Mouse (Mus musculus) liver, adult 2 months (tissue): ENCODE results near the gene C2cd3. TPM values are rescaled to one million over a fixed set of nuclear protein-coding genes. Genes with fewer than 3 reads are reported as not detected.

Source experiments
- DNase-seq: peaks from one replicate; pipeline ENCODE4 v3.0.0-alpha.2; 2011; ENCODE audit warnings: low read depth, low spot score; ENCODE audit errors: extremely low read depth
- H3K27ac ChIP-seq: fragments of 200-500 bp; replicated peaks from 2 replicates; pipeline ENCODE4 v1.5.1; 2012; ENCODE audit warnings: low read depth, mild to moderate bottlenecking, control low read depth, inconsistent platforms, low read length; ENCODE audit not compliant: insufficient read depth
- H3K27me3 ChIP-seq: fragments of 200-500 bp; 2 replicates; pipeline ENCODE4 v1.6.1; 2012; ENCODE audit warnings: mild to moderate bottlenecking, moderate library complexity, low read length, inconsistent platforms; ENCODE audit not compliant: control insufficient read depth, insufficient read depth
- H3K36me3 ChIP-seq: fragments of 200-500 bp; 2 replicates; pipeline ENCODE4 v1.6.1; 2012; ENCODE audit warnings: low read length, inconsistent platforms; ENCODE audit not compliant: control insufficient read depth, insufficient read depth
- H3K4me1 ChIP-seq: fragments of 200-500 bp; 2 replicates; pipeline ENCODE4 v1.6.1; 2011; ENCODE audit warnings: low read length; ENCODE audit not compliant: control insufficient read depth, insufficient read depth
- H3K4me3 ChIP-seq: fragments of 200-500 bp; 2 replicates; pipeline ENCODE4 v1.5.1; 2011; ENCODE audit warnings: low read depth, mild to moderate bottlenecking, control low read depth, low read length, moderate library complexity; ENCODE audit not compliant: insufficient read depth
- H3K79me2 ChIP-seq: fragments of 200-500 bp; 2 replicates; pipeline ENCODE4 v1.6.1; 2012; ENCODE audit warnings: inconsistent platforms, mild to moderate bottlenecking, low read length, moderate library complexity; ENCODE audit not compliant: control insufficient read depth, insufficient read depth
- H3K9ac ChIP-seq: fragments of 200-500 bp; 2 replicates; pipeline ENCODE4 v1.6.1; 2012; ENCODE audit warnings: low read depth, mild to moderate bottlenecking, control low read depth, inconsistent platforms, low read length
- CTCF ChIP-seq: fragments of 200-500 bp; IDR thresholded peaks from 2 replicates; pipeline ENCODE4 v1.5.1; 2011; ENCODE audit warnings: low read depth, low read length, control low read depth
- POLR2A ChIP-seq: fragments of 200-500 bp; IDR thresholded peaks from 2 replicates; pipeline ENCODE4 v1.6.1; 2011; ENCODE audit warnings: low read length, control low read depth; ENCODE audit not compliant: insufficient read depth; ENCODE audit errors: extremely low read depth
- WGBS: fragments of 180-500 bp; shearing (Covaris S2); methylation state at CpG from one replicate; pipeline ENCODE4 v1.1.7; 2018; 5-methylcytosine and 5-hydroxymethylcytosine counted together
- polyA plus RNA-seq: library from polyadenylated mRNA; depleted of rRNA; stranded (reverse); fragments of >200 nt; gene quantifications from 2 replicates; pipeline ENCODE4 v1.2.3, GENCODE M21; 2012; rRNA removed
- total RNA-seq: library from RNA; depleted of rRNA; stranded (reverse); fragments of >200 nt; gene quantifications from 2 replicates; pipeline ENCODE4 v1.2.3, GENCODE M21; 2014; rRNA removed

The C2cd3 gene
- 4.5 and 5.9 TPM in 2 replicates for total RNA-seq
- 5.1 TPM in 2 replicates for polyA plus RNA-seq

DNA sequence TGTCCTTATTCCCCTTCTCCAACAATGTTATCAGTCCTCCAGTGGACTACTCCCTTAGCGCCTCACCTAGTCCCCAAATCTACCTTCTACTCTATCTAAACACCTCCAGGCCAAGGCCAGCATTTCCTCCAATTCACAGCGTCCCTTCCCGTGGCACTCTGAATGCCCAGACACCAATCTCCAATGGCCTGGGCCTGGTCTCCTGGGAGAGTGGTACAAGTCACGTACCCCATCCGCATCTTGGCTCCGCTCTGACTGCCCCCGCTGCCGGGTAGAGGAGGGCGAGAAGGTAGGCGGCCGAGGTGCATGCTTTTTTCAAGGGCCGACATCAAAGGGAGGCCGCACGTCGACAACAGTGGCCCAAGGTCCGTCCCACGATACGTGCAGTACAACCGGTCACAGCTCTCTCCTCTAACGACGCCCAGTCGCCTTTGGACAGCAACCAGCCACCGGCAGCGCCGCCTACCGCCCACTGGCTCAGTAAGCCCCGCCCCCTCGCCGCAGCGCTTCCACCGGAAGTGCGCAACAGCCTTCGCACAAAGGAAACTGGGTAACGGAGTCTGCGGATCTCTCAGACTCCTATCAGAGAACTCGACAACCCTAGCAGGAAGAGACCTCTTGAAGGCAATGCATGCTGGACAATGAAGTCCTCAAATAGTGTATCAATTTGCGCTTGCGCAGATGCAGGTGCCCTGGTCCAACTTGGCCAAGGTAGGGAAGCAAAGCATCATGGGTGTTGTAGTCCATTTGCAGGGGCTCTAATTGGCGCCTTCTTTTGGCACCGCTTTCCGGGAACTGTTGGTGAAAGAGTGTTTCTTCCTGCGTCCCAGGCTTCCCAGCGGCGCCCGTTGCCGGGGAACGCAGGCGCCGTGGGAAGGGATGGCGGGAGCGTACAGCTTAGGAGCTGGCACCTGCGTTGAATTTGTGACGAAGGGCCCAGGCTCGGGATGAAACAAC, at the start of gene C2cd3, which contains the start of gene Ppme1:
Gene C2cd3, plus strand, starts transcription at position 739 of the 957 bp plus-strand sequence.
Gene Ppme1, minus strand, starts transcription at position 813 of the 957 bp plus-strand sequence.
- peak; percentile 100 for DNase-seq
- Histone ChIP-seq H3K4me1 (peaks cover 6% of the 10 kb centered on the region), H3K4me3 (peak within 1 kb of the TSS; percentile 88), H3K27ac (peak within 1 kb of the TSS; percentile 80), H3K79me2 (peaks cover 3% of the 10 kb centered on the region; the same call in 1 of the 2 replicates), H3K36me3 (peaks cover 9% of the 10 kb centered on the region; the same call in 1 of the 2 replicates), H3K9ac (peak within 1 kb of the TSS; percentile 85), H3K27me3 (no peaks in the 10 kb centered on the region)
- TF ChIP-seq CTCF (peak; percentile 55), POLR2A (peak; percentile 80; the same call in 1 of the 2 replicates)
- WGBS = under 1% methylated on average over 54 of the region's 54 CpGs

DNA sequence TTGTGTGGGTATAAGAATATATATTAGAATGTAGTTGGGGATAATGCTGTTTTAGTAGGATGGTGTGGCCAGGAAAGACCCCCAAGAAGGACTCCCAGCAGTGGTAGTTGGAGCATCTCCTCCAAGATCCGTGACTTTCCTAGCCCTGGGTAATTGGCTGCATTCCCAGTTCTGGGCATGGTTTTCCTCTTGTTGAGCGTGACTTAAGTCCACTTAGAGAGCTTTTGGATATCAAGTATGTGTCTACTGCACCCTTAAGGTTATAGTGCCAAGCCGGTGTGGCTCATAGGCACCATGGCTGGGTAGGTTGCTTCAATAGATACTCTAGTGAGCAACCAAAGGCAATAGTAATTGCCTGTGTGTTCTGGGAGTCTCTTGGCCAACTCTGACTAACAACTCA, 48.3 kb upstream of the C2cd3 start:
- H3K9ac ChIP-seq = no peak overlapping the region
- H3K4me1 ChIP-seq = no peaks in the 10 kb centered on the region
- H3K4me3 ChIP-seq = no peak overlapping the region
- TF ChIP-seq CTCF (no peak), POLR2A (no peak)
- WGBS = 75% methylated on average over 3 of the region's 3 CpGs
- H3K27me3 ChIP-seq = no peaks in the 10 kb centered on the region
- no peak for DNase-seq
- no peaks in the 10 kb centered on the region for H3K79me2 ChIP-seq
- no peak overlapping the region for H3K27ac ChIP-seq
- H3K36me3 ChIP-seq = peaks cover 7% of the 10 kb centered on the region; the same call in 1 of the 2 replicates

DNA sequence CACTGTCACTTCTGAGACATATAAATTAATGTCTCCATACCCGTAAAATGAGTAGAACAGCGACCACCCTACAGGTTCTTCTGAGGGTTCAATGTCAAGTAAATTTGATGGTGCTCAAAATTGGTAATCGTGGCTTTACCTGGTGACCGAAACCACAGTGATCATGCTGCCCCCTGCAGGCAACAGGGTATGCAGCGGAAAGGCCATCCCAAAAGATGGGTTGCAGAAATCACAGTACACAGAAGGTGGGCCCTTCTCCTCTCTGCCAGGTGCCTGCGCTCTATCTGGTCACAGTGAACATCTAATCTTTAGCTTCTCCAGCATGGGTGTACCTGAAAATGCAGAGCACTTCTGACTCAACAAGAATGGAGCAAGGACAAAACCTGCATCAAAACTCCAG, 46.6 kb upstream of the C2cd3 start:
- Histone ChIP-seq H3K4me3 (no peak overlapping the region), H3K27me3 (no peaks in the 10 kb centered on the region), H3K9ac (no peak overlapping the region), H3K4me1 (no peaks in the 10 kb centered on the region), H3K27ac (no peak overlapping the region), H3K36me3 (peaks cover 12% of the 10 kb centered on the region; the same call in 1 of the 2 replicates), H3K79me2 (no peaks in the 10 kb centered on the region)
- DNase-seq = no peak
- no peak for TF ChIP-seq POLR2A
- peak; percentile 78 for TF ChIP-seq CTCF
- whole genome bisulfite sequencing = 87% methylated on average over 6 of the region's 6 CpGs

DNA sequence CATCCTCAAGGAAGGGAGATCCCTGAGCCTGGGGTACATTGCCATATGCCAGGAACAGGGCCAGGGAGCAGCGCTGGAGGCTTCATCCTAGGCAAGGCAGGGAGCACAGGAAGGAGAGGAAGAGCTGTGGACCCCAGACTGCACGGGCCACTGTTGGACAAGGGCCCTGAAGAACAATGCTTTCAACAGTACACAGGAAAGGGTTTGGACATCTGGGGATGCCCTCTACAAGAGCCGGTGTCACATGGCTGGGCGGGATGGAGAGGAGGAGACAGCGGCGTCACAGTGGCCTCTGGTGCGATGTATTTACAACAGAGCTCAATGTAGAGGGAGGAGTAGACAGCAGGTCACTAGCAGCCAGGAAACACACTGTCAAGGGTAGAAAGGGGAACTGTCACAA, 44.5 kb upstream of the C2cd3 start:
- no peaks in the 10 kb centered on the region for H3K27me3 ChIP-seq
- H3K27ac ChIP-seq = no peak overlapping the region
- DNase-seq = no peak
- H3K4me1 ChIP-seq = no peaks in the 10 kb centered on the region
- H3K79me2 ChIP-seq = no peaks in the 10 kb centered on the region
- H3K4me3 ChIP-seq = no peak overlapping the region
- TF ChIP-seq POLR2A (no peak), CTCF (no peak)
- peaks cover 28% of the 10 kb centered on the region for H3K36me3 ChIP-seq
- 88% methylated on average over 7 of the region's 7 CpGs for WGBS
- no peak overlapping the region for H3K9ac ChIP-seq

DNA sequence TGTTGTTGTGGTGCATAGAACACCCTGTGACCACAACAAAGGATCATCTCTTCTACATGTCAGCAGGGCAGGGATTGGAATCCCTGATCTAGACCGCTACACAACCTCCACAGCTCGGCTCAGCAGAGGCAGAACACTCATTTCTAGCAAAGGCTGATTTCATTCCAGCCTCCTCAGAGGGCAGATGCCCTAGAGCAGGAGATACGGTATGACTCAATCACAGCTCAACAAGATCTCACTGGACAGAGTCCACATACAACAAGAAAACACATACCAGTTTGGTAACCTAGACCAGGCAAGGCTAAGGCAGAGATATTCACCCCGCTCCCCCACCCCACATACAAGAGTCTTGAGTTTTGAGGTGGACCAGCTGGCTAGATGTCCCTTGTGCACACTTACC, 43.4 kb upstream of the C2cd3 start:
- H3K36me3 ChIP-seq = peaks cover 33% of the 10 kb centered on the region
- no peaks in the 10 kb centered on the region for H3K4me1 ChIP-seq
- no peaks in the 10 kb centered on the region for H3K79me2 ChIP-seq
- no peak overlapping the region for H3K4me3 ChIP-seq
- H3K27ac ChIP-seq = no peak overlapping the region
- no peaks in the 10 kb centered on the region for H3K27me3 ChIP-seq
- no peak overlapping the region for H3K9ac ChIP-seq
- 89% methylated on average over 4 of the region's 4 CpGs for WGBS
- DNase-seq = no peak
- TF ChIP-seq CTCF (no peak), POLR2A (no peak)
